7 mouse cellular contexts compared by ENCODE assay signal in the genomic region with DNA sequence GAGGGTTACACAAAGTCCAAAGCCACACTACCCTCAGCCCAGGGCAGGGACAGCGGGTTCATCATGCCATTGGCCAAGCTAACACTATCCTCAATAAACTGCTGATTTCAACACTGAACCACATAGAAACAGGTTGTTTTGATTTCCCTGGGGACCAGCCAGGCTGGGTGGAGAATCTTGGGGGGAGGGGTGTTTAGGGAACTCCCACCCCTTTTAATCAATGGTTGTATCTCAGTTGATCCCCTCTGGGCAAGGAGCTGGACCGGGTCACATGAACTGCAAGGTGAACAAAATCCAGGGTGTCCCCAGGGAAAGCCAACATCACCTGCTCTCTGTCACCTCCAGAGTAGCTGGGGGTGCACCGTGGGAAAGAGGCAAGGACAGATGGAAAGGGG. TPM values are rescaled to one million over a fixed set of nuclear protein-coding genes. Genes with fewer than 3 reads are reported as not detected.
A peak's percentile ranks its signal among the peaks of the same experiment; 100 is the strongest.
DNase-seq lines count a peak whose midpoint lies in the region; ATAC-seq and TF ChIP-seq lines count a peak whose summit lies in the region.

No protein-coding gene starts in this region.

- TF ChIP-seq CTCF in lung, embryonic 14.5 days (IDR thresholded peaks at IDR 0.05; ENCODE audit: low read depth) = no peak

- DNase-seq in lung, embryonic 14.5 days = no peak
- DNase-seq in lung, postnatal 4 days = no peak
- no peak for DNase-seq in c-Kit-positive CD71-positive TER-119-positive erythroid progenitor cells, embryonic 14.5 days (ENCODE audit: low spot score)
- no peak for DNase-seq in thymus, postnatal 14 days

- peak overlapping the region; percentile 64 for H3K4me3 ChIP-seq in lung, embryonic 14.5 days (ENCODE audit: low read depth, low read length)
- peak overlapping the region; percentile 67 for H3K4me3 ChIP-seq in forebrain, embryonic 13.5 days
- H3K4me3 ChIP-seq in intestine, embryonic 16.5 days (ENCODE audit: low read length) = peak overlapping the region; percentile 81
- peak overlapping the region; percentile 73 for H3K4me3 ChIP-seq in neural tube, embryonic 14.5 days (ENCODE audit: low read depth, low read length)

- no peak overlapping the region for H3K27ac ChIP-seq in lung, embryonic 14.5 days (ENCODE audit: low read depth)
- no peak overlapping the region for H3K27ac ChIP-seq in forebrain, embryonic 13.5 days
- peak overlapping the region; percentile 83 for H3K27ac ChIP-seq in intestine, embryonic 16.5 days (ENCODE audit: low read length)
- no peak overlapping the region for H3K27ac ChIP-seq in neural tube, embryonic 14.5 days (ENCODE audit: low read depth, low read length)

- H3K4me1 ChIP-seq in lung, embryonic 14.5 days (ENCODE audit: insufficient read depth) = peaks cover 39% of the 10 kb centered on the region
- H3K4me1 ChIP-seq in forebrain, embryonic 13.5 days = peaks cover 83% of the 10 kb centered on the region
- H3K4me1 ChIP-seq in intestine, embryonic 16.5 days (ENCODE audit: control insufficient read depth, insufficient read depth, low read length) = peaks cover 60% of the 10 kb centered on the region
- H3K4me1 ChIP-seq in neural tube, embryonic 14.5 days (ENCODE audit: control insufficient read depth, insufficient read depth, low read length) = peaks cover 33% of the 10 kb centered on the region

- no peaks in the 10 kb centered on the region for H3K36me3 ChIP-seq in lung, embryonic 14.5 days (ENCODE audit: insufficient read depth)
- H3K36me3 ChIP-seq in forebrain, embryonic 13.5 days (ENCODE audit: poor library complexity, severe bottlenecking) = no peaks in the 10 kb centered on the region
- no peaks in the 10 kb centered on the region for H3K36me3 ChIP-seq in intestine, embryonic 16.5 days (ENCODE audit: control insufficient read depth, insufficient read depth, low read length)
- H3K36me3 ChIP-seq in neural tube, embryonic 14.5 days (ENCODE audit: control insufficient read depth, insufficient read depth, low read length) = no peaks in the 10 kb centered on the region

- whole genome bisulfite sequencing in lung, embryonic 14.5 days = 33% methylated on average over 3 of the region's 3 CpGs
- WGBS in forebrain, embryonic 13.5 days = 28% methylated on average over 3 of the region's 3 CpGs
- WGBS in intestine, embryonic 16.5 days = 33% methylated on average over 3 of the region's 3 CpGs
- WGBS in neural tube, embryonic 14.5 days = 35% methylated on average over 3 of the region's 3 CpGs

- H3K27me3 ChIP-seq in lung, embryonic 14.5 days (ENCODE audit: insufficient read depth, low read length) = peaks cover 4% of the 10 kb centered on the region; the same call in 1 of the 2 replicates
- peaks cover 36% of the 10 kb centered on the region for H3K27me3 ChIP-seq in forebrain, embryonic 13.5 days
- no peaks in the 10 kb centered on the region for H3K27me3 ChIP-seq in intestine, embryonic 16.5 days (replicated peaks; ENCODE audit: control insufficient read depth, insufficient read depth, low read length)
- no peaks in the 10 kb centered on the region for H3K27me3 ChIP-seq in neural tube, embryonic 14.5 days (ENCODE audit: control insufficient read depth, insufficient read depth, low read length)

- H3K9ac ChIP-seq in lung, embryonic 14.5 days = peak overlapping the region; percentile 77
- H3K9ac ChIP-seq in forebrain, embryonic 13.5 days = peak overlapping the region; percentile 83
- peak overlapping the region; percentile 93 for H3K9ac ChIP-seq in intestine, embryonic 16.5 days (ENCODE audit: low read depth, low read length)
- H3K9ac ChIP-seq in neural tube, embryonic 14.5 days (replicated peaks; ENCODE audit: low read depth, low read length) = peak overlapping the region; percentile 87

- no peak for ATAC-seq in lung, embryonic 14.5 days (ENCODE audit: insufficient read depth)
- no peak for ATAC-seq in forebrain, embryonic 13.5 days
- ATAC-seq in intestine, embryonic 16.5 days = peak; percentile 32
- no peak for ATAC-seq in neural tube, embryonic 14.5 days (ENCODE audit: low read depth)

- no peaks in the 10 kb centered on the region for H3K9me3 ChIP-seq in lung, embryonic 14.5 days (ENCODE audit: low read depth, low read length)
- no peaks in the 10 kb centered on the region for H3K9me3 ChIP-seq in forebrain, embryonic 13.5 days (replicated peaks)
- H3K9me3 ChIP-seq in intestine, embryonic 16.5 days (ENCODE audit: control insufficient read depth, low read length) = no peaks in the 10 kb centered on the region
- H3K9me3 ChIP-seq in neural tube, embryonic 14.5 days (ENCODE audit: control insufficient read depth, low read length) = no peaks in the 10 kb centered on the region

- H3K4me2 ChIP-seq in lung, embryonic 14.5 days = peak overlapping the region; percentile 99
- peak overlapping the region; percentile 98 for H3K4me2 ChIP-seq in forebrain, embryonic 13.5 days
- H3K4me2 ChIP-seq in intestine, embryonic 16.5 days (ENCODE audit: low read depth, low read length) = peak overlapping the region; percentile 87
- peak overlapping the region; percentile 96 for H3K4me2 ChIP-seq in neural tube, embryonic 14.5 days (ENCODE audit: low read depth, low read length)

RNA-seq across cellular contexts. Expression of gene Sulf2, which starts 2.1 kb away (rescaled TPM):
- polyA plus RNA-seq in lung, embryonic 14.5 days (2014; fragmentation: Nextera tagmentation; extraction: Ambion mirVana) = 51.1 and 57.6 TPM in 2 replicates
- 25.3 and 28.9 TPM in 2 replicates for polyA plus RNA-seq in forebrain, embryonic 13.5 days (2015; fragmentation: Nextera tagmentation; extraction: Ambion mirVana)
- 68.4 and 76.3 TPM in 2 replicates for polyA plus RNA-seq in intestine, embryonic 16.5 days (2015; fragmentation: Nextera tagmentation; extraction: Ambion mirVana)
- 134 and 141 TPM in 2 replicates for polyA plus RNA-seq in neural tube, embryonic 14.5 days (2014; fragmentation: Nextera tagmentation; extraction: Ambion mirVana)
